Mouse (Mus musculus) kidney, adult 10 weeks (tissue): Measurements from ENCODE around the gene Lhb. TPM values are rescaled to one million over a fixed set of nuclear protein-coding genes. Genes with fewer than 3 reads are reported as not detected.

ENCODE experiments used
- polyA plus RNA-seq: library from polyadenylated mRNA; stranded (reverse); fragments of 350-450 nt; fragmentation: Illumina TruSeq; extraction: RNeasy Lipid Tissue Mini Kit (QIAGEN cat#74804); gene quantifications from one replicate; pipeline ENCODE4 v1.2.3, GENCODE M21; 2014; ENCODE audit warnings: low read depth, low replicate concordance

Gene Lhb
- polyA plus RNA-seq: not detected

DNA sequence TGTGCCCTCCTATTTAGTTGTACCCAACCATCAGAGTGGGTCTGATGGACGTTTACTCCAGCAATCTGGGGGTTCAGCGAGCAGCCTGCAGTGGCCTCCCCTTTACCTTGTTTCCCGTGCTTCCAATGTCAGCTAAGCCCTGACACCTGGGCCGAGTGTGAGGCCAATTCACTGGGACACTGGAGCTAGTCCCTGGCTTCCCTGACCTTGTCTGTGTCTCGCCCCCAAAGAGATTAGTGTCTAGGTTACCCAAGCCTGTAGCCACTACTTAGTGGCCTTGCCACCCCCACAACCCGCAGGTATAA is at the start of gene Lhb:
Gene Lhb, plus strand, starts transcription at position 206 of the 305 bp plus-strand sequence.

GRCm38 (mm10) chr7:45395578-45396336 is 24.9 kb upstream of the Lhb start, which contains the start of gene Snrnp70:
Gene Snrnp70, minus strand, starts transcription at chr7:45395742.

DNA sequence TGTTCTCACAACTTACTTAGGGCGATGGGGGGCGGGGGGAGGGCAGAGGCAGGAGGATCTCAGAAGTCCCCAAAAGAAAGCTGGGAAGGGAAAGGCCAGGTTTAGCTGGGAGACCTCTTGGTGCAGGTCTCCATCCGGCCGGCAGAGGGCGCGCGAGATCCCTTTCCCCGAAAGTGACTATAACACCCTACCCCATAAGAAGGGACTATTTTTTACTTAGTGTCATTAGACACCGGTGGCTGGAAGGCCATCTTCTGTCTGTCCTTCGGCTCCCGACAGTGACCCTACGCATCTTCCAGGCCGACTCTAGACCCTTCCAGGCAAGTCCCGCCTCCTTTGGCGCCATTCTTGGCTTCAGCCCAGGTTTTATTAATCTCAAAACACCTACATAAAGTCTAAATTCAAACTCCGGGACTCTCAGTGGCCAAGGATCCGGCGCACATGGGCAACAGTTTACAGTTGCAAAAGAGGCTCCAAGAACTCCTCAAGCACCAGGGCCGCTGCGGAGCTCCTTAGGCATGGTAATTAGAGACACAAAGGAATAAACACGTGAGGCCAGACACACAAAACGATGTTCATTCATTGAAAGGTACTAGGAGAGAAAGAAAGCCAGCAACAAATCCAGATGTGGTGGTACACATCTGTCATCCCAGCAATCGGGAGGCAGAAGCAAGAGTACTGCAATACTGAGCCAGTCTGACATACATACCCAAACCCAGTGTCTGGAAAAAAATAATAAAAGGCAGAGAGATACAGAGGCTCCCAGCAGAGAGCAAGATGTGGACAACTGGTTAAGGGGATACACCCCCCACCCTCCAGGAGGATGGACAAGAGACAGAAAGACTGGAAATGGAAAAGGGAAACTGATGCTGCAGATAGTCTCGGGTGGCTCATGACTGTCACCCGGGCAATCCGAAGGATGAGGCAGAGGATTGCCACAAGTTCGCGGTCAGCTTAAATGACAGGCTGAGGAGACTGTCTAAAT is 15.2 kb upstream of the Lhb start, which contains the start of gene Kcna7:
Gene Kcna7, plus strand, starts transcription at position 563 of the 985 bp plus-strand sequence.

GRCm38 (mm10) chr7:45413113-45413863 is 7.3 kb upstream of the Lhb start, which contains the start of gene Ntf5:
Gene Ntf5, plus strand, starts transcription at chr7:45413695.

DNA sequence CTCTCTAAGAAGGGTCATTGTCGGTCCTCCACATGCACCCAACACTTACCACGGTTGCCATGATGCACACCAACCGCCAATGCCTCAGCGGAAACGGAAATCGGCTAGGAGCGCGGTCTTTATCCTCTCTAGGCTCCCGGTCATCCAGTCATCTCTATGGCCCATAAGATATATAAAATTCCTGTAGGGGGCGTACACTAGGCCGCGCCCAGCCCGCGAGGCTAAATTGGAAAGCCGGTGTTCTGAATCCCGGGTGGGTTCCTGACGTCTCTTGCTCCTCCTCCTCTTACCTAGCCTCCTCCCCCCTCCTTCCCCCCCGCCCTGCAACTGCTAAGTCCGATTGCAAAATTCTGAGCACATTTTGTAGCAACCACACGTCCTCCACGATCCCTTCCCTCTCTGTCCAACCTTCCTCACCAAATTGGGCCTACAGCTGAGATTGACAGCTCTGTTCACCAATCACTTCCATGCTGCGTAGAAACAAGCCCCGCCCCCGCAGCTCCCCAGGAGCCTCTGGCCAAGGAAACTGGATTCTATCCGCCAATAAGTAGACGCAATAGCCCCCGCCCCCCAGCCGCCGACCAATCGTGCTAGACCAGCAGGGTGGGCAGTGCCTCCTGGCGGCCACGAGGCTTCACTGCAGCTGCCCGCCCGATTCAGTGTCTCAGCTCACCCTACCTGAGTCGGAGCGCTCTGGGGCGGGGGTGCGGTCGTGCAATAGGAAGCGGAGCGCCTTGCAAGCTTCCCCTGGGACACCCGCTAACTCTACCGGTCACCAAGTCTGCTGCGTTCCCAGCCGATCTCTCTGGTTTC is 13.8 kb downstream of the Lhb start, which contains the start of gene Gys1:
Gene Gys1, plus strand, starts transcription at position 642 of the 813 bp plus-strand sequence.

DNA sequence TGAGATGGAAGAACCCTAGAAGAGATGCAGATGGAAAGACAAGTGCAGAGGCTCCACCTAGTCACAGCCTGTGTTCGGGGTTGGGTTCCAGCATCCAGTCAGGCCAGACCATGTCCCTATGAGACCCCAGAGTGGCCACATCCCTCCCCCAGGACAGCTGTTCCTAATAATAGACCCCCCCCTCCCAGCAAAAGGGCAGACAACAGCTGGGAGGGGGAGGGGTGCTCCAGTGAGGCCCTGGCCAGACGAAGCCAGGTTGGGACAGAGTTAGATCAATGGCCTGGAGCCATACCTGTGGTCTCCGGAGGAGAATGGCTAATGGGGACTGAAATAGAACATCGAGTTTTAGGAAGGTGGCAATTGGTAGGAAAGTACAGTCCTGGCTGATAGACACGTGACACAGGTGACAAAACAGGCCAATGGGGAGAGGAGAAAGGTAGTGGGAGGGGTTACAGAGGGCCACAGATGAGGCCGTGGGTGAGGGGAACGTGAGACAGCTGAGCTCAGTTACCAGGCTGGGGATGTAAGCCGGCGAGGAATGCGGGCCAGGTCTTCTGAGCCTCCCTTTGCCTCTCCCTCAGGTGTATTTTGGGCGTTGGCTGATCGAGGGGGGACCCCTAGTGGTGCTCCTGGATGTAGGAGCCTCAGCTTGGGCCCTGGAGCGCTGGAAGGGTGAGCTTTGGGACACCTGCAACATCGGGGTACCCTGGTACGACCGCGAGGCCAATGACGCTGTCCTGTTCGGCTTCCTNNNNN is 17.1 kb downstream of the Lhb start, which contains the start of gene Ruvbl2:
Gene Ruvbl2, minus strand, starts transcription at position 576 of the 756 bp plus-strand sequence.

DNA sequence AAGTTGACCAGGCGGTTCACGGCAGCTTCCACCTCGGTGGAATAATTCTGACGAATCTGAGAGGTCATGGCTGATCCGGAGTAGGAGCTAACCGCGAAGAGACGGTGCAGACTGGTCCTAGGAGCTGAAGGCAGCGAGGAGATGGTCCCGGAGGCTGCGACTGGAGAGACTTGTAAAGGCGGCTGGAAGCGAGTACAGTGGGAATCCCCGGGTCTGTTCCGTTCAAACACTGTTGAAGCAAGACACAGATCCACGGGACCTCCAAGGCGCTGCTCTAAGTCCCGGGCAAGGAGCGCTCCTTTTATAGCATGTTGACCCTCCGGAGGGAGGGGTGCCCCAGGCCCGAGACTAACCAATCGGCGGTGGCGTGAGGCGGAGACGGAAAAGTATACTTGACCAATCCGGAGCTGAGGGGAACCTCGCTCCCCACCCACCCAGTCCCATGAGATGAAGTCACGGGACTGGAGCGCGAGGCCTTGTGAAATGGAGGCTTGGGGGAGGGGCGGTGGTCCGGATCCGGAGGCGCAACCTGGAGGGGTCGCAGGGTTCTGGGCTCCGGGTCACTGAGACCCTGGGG is 39.0 kb downstream of the Lhb start, which contains the start of gene Ftl1:
Gene Ftl1, minus strand, starts transcription at position 321 of the 577 bp plus-strand sequence.

GRCm38 (mm10) chr7:45466283-45467089 is 45.9 kb downstream of the Lhb start, which contains the start of gene Bax:
Gene Bax, minus strand, starts transcription at chr7:45466898.

Other genes starting within 250 kb of the Lhb start
- not detected for gene Gfy, start 241.3 kb upstream of the Lhb start, polyA plus RNA-seq
- gene Pth2, start 239.8 kb upstream of the Lhb start, polyA plus RNA-seq: not detected
- gene Ccdc155, start 215.9 kb upstream of the Lhb start, polyA plus RNA-seq: not detected
- gene Dkkl1, start 208.7 kb upstream of the Lhb start, polyA plus RNA-seq: not detected
- gene Tead2, start 205.1 kb upstream of the Lhb start, polyA plus RNA-seq: 0.44 TPM
- not detected for gene Cd37, start 181.7 kb upstream of the Lhb start, polyA plus RNA-seq
- gene Slc6a16, start 179.7 kb upstream of the Lhb start, polyA plus RNA-seq: not detected
- gene Slc6a21, start 143.3 kb upstream of the Lhb start, polyA plus RNA-seq: not detected
- gene Trpm4, start 87.0 kb upstream of the Lhb start, polyA plus RNA-seq: 0.24 TPM
- gene Hrc, start 85.5 kb upstream of the Lhb start, polyA plus RNA-seq: not detected
- not detected for gene Ppfia3, start 53.8 kb upstream of the Lhb start, polyA plus RNA-seq
- gene Lin7b, start 50.2 kb upstream of the Lhb start, polyA plus RNA-seq: not detected
- gene Snrnp70, start 25.1 kb upstream of the Lhb start, polyA plus RNA-seq: 40.0 TPM
- gene Kcna7, start 15.2 kb upstream of the Lhb start, polyA plus RNA-seq: not detected
- 0.53 TPM for gene Ntf5, start 7.1 kb upstream of the Lhb start, polyA plus RNA-seq
- 5.7 TPM for gene Gys1, start 14.0 kb downstream of the Lhb start, polyA plus RNA-seq
- 0.36 TPM for gene Ruvbl2, start 17.3 kb downstream of the Lhb start, polyA plus RNA-seq
- gene Ftl1, start 39.1 kb downstream of the Lhb start, polyA plus RNA-seq: 9.1 TPM
- 0.65 TPM for gene Bax, start 46.1 kb downstream of the Lhb start, polyA plus RNA-seq
- gene Tulp2, start 61.1 kb downstream of the Lhb start, polyA plus RNA-seq: not detected
- gene Gm45808, start 66.0 kb downstream of the Lhb start, polyA plus RNA-seq: not detected
- gene Dhdh, start 68.0 kb downstream of the Lhb start, polyA plus RNA-seq: 13.6 TPM
- gene Nucb1, start 89.6 kb downstream of the Lhb start, polyA plus RNA-seq: 44.8 TPM
- gene Ppp1r15a, start 105.4 kb downstream of the Lhb start, polyA plus RNA-seq: 0.97 TPM
- not detected for gene Plekha4, start 105.5 kb downstream of the Lhb start, polyA plus RNA-seq
- gene Hsd17b14, start 134.1 kb downstream of the Lhb start, polyA plus RNA-seq: 5.9 TPM
- 3.6 TPM for gene Bcat2, start 149.3 kb downstream of the Lhb start, polyA plus RNA-seq
- not detected for gene Fgf21, start 194.7 kb downstream of the Lhb start, polyA plus RNA-seq
- 0.16 TPM for gene Fut1, start 196.5 kb downstream of the Lhb start, polyA plus RNA-seq
- gene Izumo1, start 201.0 kb downstream of the Lhb start, polyA plus RNA-seq: not detected
- not detected for gene Rasip1, start 206.7 kb downstream of the Lhb start, polyA plus RNA-seq
- gene Mamstr, start 219.2 kb downstream of the Lhb start, polyA plus RNA-seq: not detected
- not detected for gene Fut2, start 245.6 kb downstream of the Lhb start, polyA plus RNA-seq